Mouse (Mus musculus): ENCODE results near the gene Slc41a2. TPM values are rescaled to one million over a fixed set of nuclear protein-coding genes. Genes with fewer than 3 reads are reported as not detected.

Slc41a2 gene
- total and polyA plus RNA-seq, 2 experiments from 2014 or later = 10.3 to 29.8 TPM

GRCm38 (mm10) chr10:83320870-83321269 lies 16.8 kb downstream of the Slc41a2 start:
- Histone ChIP-seq H3K36me3 (ENCODE audit: insufficient read depth, low read length) (no peaks in the 10 kb centered on the region), H3K27ac (no peak overlapping the region), H3K4me3 (ENCODE audit: low read length) (no peak overlapping the region), H3K9me3 (ENCODE audit: low read length) (no peaks in the 10 kb centered on the region), H3K27me3 (ENCODE audit: insufficient read depth, low read length) (no peaks in the 10 kb centered on the region), H3K9ac (replicated peaks; ENCODE audit: low read length) (no peak overlapping the region), H3K4me1 (ENCODE audit: insufficient read depth, low read length) (no peaks in the 10 kb centered on the region), H3K4me2 (ENCODE audit: low read depth, low read length) (no peak overlapping the region)
- no peak for DNase-seq (ENCODE audit: low spot score)
- 86% methylated on average over 7 of the region's 7 CpGs for WGBS
- no peak for TF ChIP-seq CTCF (IDR thresholded peaks at IDR 0.05; ENCODE audit: low read depth)
- no peak for ATAC-seq

- H3K9me3 ChIP-seq (ENCODE audit: low read length) = no peaks in the 10 kb centered on the region
- no peaks in the 10 kb centered on the region for H3K4me1 ChIP-seq (ENCODE audit: insufficient read depth, low read length)
- TF ChIP-seq CTCF (IDR thresholded peaks at IDR 0.05; ENCODE audit: low read depth) = no peak
- no peak overlapping the region for H3K4me2 ChIP-seq (ENCODE audit: low read depth, low read length)
- no peak overlapping the region for H3K4me3 ChIP-seq (ENCODE audit: low read length)
- H3K27ac ChIP-seq = no peak overlapping the region
- 90% methylated on average over 6 of the region's 6 CpGs for WGBS
- no peak overlapping the region for H3K9ac ChIP-seq (replicated peaks; ENCODE audit: low read length)
- ATAC-seq (no peak), DNase-seq (ENCODE audit: low spot score) (no peak)
- H3K36me3 ChIP-seq (ENCODE audit: insufficient read depth, low read length) = no peaks in the 10 kb centered on the region
- H3K27me3 ChIP-seq (ENCODE audit: insufficient read depth, low read length) = no peaks in the 10 kb centered on the region
Observed at GRCm38 (mm10) chr10:83320396-83320795, 17.3 kb downstream of the Slc41a2 start.

- Histone ChIP-seq H3K27ac (no peak overlapping the region), H3K36me3 (ENCODE audit: insufficient read depth, low read length) (no peaks in the 10 kb centered on the region), H3K4me3 (ENCODE audit: low read length) (no peak overlapping the region), H3K4me2 (ENCODE audit: low read depth, low read length) (no peak overlapping the region), H3K9me3 (ENCODE audit: low read length) (no peaks in the 10 kb centered on the region), H3K9ac (replicated peaks; ENCODE audit: low read length) (no peak overlapping the region), H3K27me3 (ENCODE audit: insufficient read depth, low read length) (no peaks in the 10 kb centered on the region), H3K4me1 (ENCODE audit: insufficient read depth, low read length) (no peaks in the 10 kb centered on the region)
- ATAC-seq = no peak
- 89% methylated on average over 5 of the region's 5 CpGs for WGBS
- TF ChIP-seq CTCF (IDR thresholded peaks at IDR 0.05; ENCODE audit: low read depth) = no peak
- no peak for DNase-seq (ENCODE audit: low spot score)
Observed at GRCm38 (mm10) chr10:83313033-83313432, 24.6 kb downstream of the Slc41a2 start.

- H3K4me1 ChIP-seq (ENCODE audit: insufficient read depth, low read length) = no peaks in the 10 kb centered on the region
- H3K9me3 ChIP-seq (ENCODE audit: low read length) = no peaks in the 10 kb centered on the region
- no peak overlapping the region for H3K9ac ChIP-seq (replicated peaks; ENCODE audit: low read length)
- TF ChIP-seq CTCF (IDR thresholded peaks at IDR 0.05; ENCODE audit: low read depth) = no peak
- no peak overlapping the region for H3K4me2 ChIP-seq (ENCODE audit: low read depth, low read length)
- WGBS = 85% methylated on average over 7 of the region's 7 CpGs
- no peak for ATAC-seq
- no peak overlapping the region for H3K27ac ChIP-seq
- no peak overlapping the region for H3K4me3 ChIP-seq (ENCODE audit: low read length)
- DNase-seq (ENCODE audit: low spot score) = no peak
- H3K27me3 ChIP-seq (ENCODE audit: insufficient read depth, low read length) = no peaks in the 10 kb centered on the region
- H3K36me3 ChIP-seq (ENCODE audit: insufficient read depth, low read length) = no peaks in the 10 kb centered on the region
Observed at GRCm38 (mm10) chr10:83310356-83310755, 27.3 kb downstream of the Slc41a2 start.

- Histone ChIP-seq H3K27me3 (ENCODE audit: insufficient read depth, low read length) (no peaks in the 10 kb centered on the region), H3K27ac (no peak overlapping the region), H3K9me3 (ENCODE audit: low read length) (no peaks in the 10 kb centered on the region), H3K4me3 (ENCODE audit: low read length) (no peak overlapping the region), H3K9ac (replicated peaks; ENCODE audit: low read length) (no peak overlapping the region), H3K4me2 (ENCODE audit: low read depth, low read length) (no peak overlapping the region), H3K36me3 (ENCODE audit: insufficient read depth, low read length) (no peaks in the 10 kb centered on the region), H3K4me1 (ENCODE audit: insufficient read depth, low read length) (no peaks in the 10 kb centered on the region)
- DNase-seq (ENCODE audit: low spot score) (no peak), ATAC-seq (no peak)
- WGBS = 76% methylated on average over 4 of the region's 4 CpGs
- no peak for TF ChIP-seq CTCF (IDR thresholded peaks at IDR 0.05; ENCODE audit: low read depth)
Observed at GRCm38 (mm10) chr10:83301687-83302086, 36.0 kb downstream of the Slc41a2 start.

GRCm38 (mm10) chr10:83301054-83301453 lies 36.6 kb downstream of the Slc41a2 start:
- H3K27me3 ChIP-seq (ENCODE audit: insufficient read depth, low read length) = no peaks in the 10 kb centered on the region
- DNase-seq (ENCODE audit: low spot score) = no peak
- 76% methylated on average over 3 of the region's 3 CpGs for WGBS
- H3K36me3 ChIP-seq (ENCODE audit: insufficient read depth, low read length) = no peaks in the 10 kb centered on the region
- H3K4me1 ChIP-seq (ENCODE audit: insufficient read depth, low read length) = no peaks in the 10 kb centered on the region
- no peak for TF ChIP-seq CTCF (IDR thresholded peaks at IDR 0.05; ENCODE audit: low read depth)
- ATAC-seq = no peak
- no peak overlapping the region for H3K9ac ChIP-seq (replicated peaks; ENCODE audit: low read length)
- no peaks in the 10 kb centered on the region for H3K9me3 ChIP-seq (ENCODE audit: low read length)
- no peak overlapping the region for H3K4me2 ChIP-seq (ENCODE audit: low read depth, low read length)
- no peak overlapping the region for H3K4me3 ChIP-seq (ENCODE audit: low read length)
- no peak overlapping the region for H3K27ac ChIP-seq

- no peaks in the 10 kb centered on the region for H3K27me3 ChIP-seq (ENCODE audit: insufficient read depth, low read length)
- no peaks in the 10 kb centered on the region for H3K36me3 ChIP-seq (ENCODE audit: insufficient read depth, low read length)
- no peak for ATAC-seq
- H3K9me3 ChIP-seq (ENCODE audit: low read length) = no peaks in the 10 kb centered on the region
- no peak overlapping the region for H3K27ac ChIP-seq
- TF ChIP-seq CTCF (IDR thresholded peaks at IDR 0.05; ENCODE audit: low read depth) = no peak
- no peak overlapping the region for H3K4me3 ChIP-seq (ENCODE audit: low read length)
- no peak for DNase-seq (ENCODE audit: low spot score)
- 79% methylated on average over 4 of the region's 4 CpGs for WGBS
- no peaks in the 10 kb centered on the region for H3K4me1 ChIP-seq (ENCODE audit: insufficient read depth, low read length)
- no peak overlapping the region for H3K9ac ChIP-seq (replicated peaks; ENCODE audit: low read length)
- no peak overlapping the region for H3K4me2 ChIP-seq (ENCODE audit: low read depth, low read length)
Observed at GRCm38 (mm10) chr10:83297017-83297416, 40.7 kb downstream of the Slc41a2 start.

All from hindbrain, postnatal 0 days (tissue).